Mouse (Mus musculus): ENCODE results near the gene Zfp719.

The Zfp719 gene

GRCm38 (mm10) chr7:43579440-43580171, at the start of gene Zfp719:
Gene Zfp719 (plus strand): TSS chr7:43579610.
- in situ Hi-C loops (cut with MseI, MboI), result no loop called here

GRCm38 (mm10) chr7:43530216-43530785, 49.1 kb upstream of the Zfp719 start:
- in situ Hi-C loops (cut with MseI, MboI), result no loop called here

- in situ Hi-C loops (cut with MseI, MboI), result no loop called here
Measured at GRCm38 (mm10) chr7:43532936-43533505, 46.4 kb upstream of the Zfp719 start.

GRCm38 (mm10) chr7:43538524-43538923, 40.9 kb upstream of the Zfp719 start:
- in situ Hi-C loops (cut with MseI, MboI), result no loop called here

GRCm38 (mm10) chr7:43544225-43544977, 35.0 kb upstream of the Zfp719 start, which contains the start of gene Cd33:
Gene Cd33 (minus strand): TSS chr7:43544428.
- in situ Hi-C loops (cut with MseI, MboI), result no loop called here

GRCm38 (mm10) chr7:43545656-43546545, 33.5 kb upstream of the Zfp719 start:
- in situ Hi-C loops (cut with MseI, MboI), result no loop called here

GRCm38 (mm10) chr7:43547666-43548065, 31.7 kb upstream of the Zfp719 start:
- in situ Hi-C loops (cut with MseI, MboI), result no loop called here

GRCm38 (mm10) chr7:43548206-43548605, 31.2 kb upstream of the Zfp719 start:
- in situ Hi-C loops (cut with MseI, MboI), result no loop called here

GRCm38 (mm10) chr7:43553153-43553552, 26.3 kb upstream of the Zfp719 start:
- in situ Hi-C loops (cut with MseI, MboI), result no loop called here

GRCm38 (mm10) chr7:43554550-43554949, 24.9 kb upstream of the Zfp719 start:
- in situ Hi-C loops (cut with MseI, MboI), result no loop called here

GRCm38 (mm10) chr7:43555351-43555750, 24.1 kb upstream of the Zfp719 start:
- in situ Hi-C loops (cut with MseI, MboI), result no loop called here

- in situ Hi-C loops (cut with MseI, MboI), result no loop called here
Measured at GRCm38 (mm10) chr7:43556901-43557300, 22.5 kb upstream of the Zfp719 start.

GRCm38 (mm10) chr7:43562006-43562633, 17.3 kb upstream of the Zfp719 start, which contains the start of gene Zfp658:
Gene Zfp658 (plus strand): TSS chr7:43562256.
- in situ Hi-C loops (cut with MseI, MboI), result no loop called here

GRCm38 (mm10) chr7:43562651-43563070, 16.7 kb upstream of the Zfp719 start:
- in situ Hi-C loops (cut with MseI, MboI), result no loop called here

- in situ Hi-C loops (cut with MseI, MboI), result no loop called here
Measured at GRCm38 (mm10) chr7:43563300-43563699, 16.1 kb upstream of the Zfp719 start.

GRCm38 (mm10) chr7:43571216-43571615, 8.2 kb upstream of the Zfp719 start:
- in situ Hi-C loops (cut with MseI, MboI), result no loop called here

GRCm38 (mm10) chr7:43580526-43580925, 1.1 kb downstream of the Zfp719 start:
- in situ Hi-C loops (cut with MseI, MboI), result no loop called here

- in situ Hi-C loops (cut with MseI, MboI), result no loop called here
Measured at GRCm38 (mm10) chr7:43584790-43585189, 5.4 kb downstream of the Zfp719 start.

GRCm38 (mm10) chr7:43601884-43602283, 22.5 kb downstream of the Zfp719 start:
- in situ Hi-C loops (cut with MseI, MboI), result no loop called here

GRCm38 (mm10) chr7:43606896-43607742, 27.7 kb downstream of the Zfp719 start, which contains the start of gene Zfp819:
Gene Zfp819 (plus strand): TSS chr7:43607169.
- in situ Hi-C loops (cut with MseI, MboI), result no loop called here

All from mouse trophoblast stem cell (cell line).